Mouse (Mus musculus): Measurements from ENCODE around the gene Upk3bl.
"Not testable (repeated sequence)": the region's sequence is repeated elsewhere in the genome, so short reads cannot be mapped to it uniquely, and the experiment has no call there.

The Upk3bl gene

GRCm38 (mm10) chr5:136045987-136046386 lies 8.3 kb upstream of the Upk3bl start:
- DNase-seq (ENCODE audit: low spot score in 2 of 2) = peak; percentile 71 to 90

DNA sequence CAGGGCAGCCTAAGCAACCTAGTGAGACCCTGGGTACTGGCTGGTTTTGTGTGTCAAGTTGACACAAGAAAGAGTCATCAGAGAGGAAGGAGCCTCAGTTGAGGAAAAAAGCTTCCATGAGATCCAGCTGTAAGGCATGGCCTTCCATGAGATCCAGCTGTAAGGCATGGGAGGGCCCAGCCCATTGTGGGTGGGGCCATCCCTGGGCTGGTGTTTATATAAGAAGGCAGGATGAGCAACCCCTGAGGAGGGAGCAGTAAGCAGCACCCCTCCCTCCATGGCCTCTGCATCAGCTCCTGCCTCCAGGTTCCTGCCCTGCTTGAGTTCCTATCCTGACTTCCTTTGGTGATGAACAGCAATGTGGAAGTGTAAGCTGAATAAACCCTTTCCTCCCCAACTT lies 5.8 kb upstream of the Upk3bl start:
- DNase-seq (ENCODE audit: low spot score in 2 of 2) = not testable (repeated sequence)

- DNase-seq (ENCODE audit: low spot score in 2 of 2) = no peak
Measured at GRCm38 (mm10) chr5:136049926-136050325, 4.4 kb upstream of the Upk3bl start.

DNA sequence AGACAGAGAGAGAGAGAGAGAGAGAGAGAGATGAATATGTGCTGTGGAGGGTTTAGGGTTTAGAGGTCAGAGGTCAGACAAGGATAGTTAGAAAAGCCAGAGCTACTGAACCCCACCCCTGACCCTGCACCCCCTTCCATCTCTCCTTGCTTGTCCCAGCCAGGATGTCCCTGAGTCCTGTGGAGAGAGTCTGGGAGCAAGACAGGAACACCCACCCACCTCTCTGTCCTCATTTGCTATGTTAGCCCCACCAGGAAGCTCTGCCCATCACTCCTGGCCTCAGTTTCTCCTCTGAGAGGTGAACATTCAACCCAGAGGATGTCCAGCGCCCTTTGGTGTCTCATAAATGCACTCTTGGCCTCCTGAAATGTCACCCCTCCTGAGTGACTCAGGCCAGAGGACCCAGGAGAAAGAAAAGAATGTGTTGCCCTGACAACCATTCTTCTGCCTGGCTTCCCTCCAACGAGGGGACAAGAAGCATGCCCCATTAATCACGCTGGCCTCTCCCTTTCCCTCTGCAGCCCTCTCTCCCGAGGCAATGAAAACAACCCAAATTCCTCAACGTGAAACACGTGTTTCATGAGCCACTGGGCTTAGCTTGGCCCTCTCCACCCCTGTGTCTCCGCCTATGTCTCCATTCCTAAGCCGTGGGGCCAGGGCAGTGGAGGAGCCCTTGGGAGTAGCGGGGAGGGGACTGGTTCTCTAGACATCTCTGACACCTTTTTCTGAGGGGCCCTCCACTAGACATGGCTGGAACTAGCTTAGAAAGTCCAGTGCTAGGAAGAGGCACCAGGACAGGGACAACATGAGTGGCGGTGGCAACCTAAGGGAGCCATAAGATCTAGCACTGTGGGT lies 2.8 kb upstream of the Upk3bl start:
- peak; percentile 14 to 59 for DNase-seq (ENCODE audit: low spot score in 2 of 2)

GRCm38 (mm10) chr5:136052861-136053655 lies 1.2 kb upstream of the Upk3bl start:
- no peak for DNase-seq (ENCODE audit: low spot score in 2 of 2)

GRCm38 (mm10) chr5:136056062-136056461 lies 1.8 kb downstream of the Upk3bl start:
- DNase-seq (ENCODE audit: low spot score in 2 of 2) = no peak

DNA sequence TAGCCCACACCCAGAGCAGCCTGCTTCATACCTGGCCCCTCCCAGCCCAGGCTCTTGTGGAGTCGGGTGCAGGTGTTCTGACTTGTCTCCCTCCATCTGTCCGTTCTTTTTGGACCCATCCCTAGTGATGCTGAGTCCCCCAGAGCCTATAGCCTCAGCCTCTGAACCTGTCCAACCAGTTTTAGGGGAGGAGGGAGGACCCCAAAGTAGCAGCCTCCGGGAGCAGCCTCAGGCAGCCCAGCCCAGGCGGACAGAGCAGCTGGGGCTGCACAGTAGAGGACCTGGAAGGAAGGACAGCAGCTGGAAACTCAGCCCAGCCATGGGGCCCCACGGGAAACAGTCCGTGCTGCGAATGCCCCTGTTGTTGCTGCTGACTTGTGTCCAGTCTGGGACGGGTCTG lies 2.8 kb downstream of the Upk3bl start:
- peak in 1 of 2 experiments; percentile 23 for DNase-seq (ENCODE audit: low spot score in 2 of 2)

GRCm38 (mm10) chr5:136061567-136061966 lies 7.3 kb downstream of the Upk3bl start:
- DNase-seq (ENCODE audit: low spot score in 2 of 2) = peak; percentile 66 to 87

DNA sequence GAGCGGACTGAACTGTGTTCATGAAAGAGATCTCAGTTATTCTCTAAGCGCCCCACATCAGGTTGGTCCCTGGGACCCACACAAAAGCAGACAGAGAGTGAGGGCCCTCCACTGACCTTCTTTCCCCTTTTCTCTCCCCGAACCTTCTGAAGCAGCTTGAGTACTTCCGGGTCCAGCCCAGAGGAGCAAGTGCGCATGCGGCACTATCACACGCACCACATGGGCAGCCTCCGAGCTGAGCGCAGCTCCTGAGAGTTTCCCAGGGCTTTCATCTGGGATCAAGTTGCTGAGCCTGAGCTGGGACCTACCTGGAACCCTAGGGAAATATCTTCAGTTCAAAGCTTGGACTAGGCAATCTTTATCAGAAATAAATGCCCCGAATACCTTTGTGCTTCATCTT lies 9.6 kb downstream of the Upk3bl start:
- DNase-seq (ENCODE audit: low spot score in 2 of 2) = no peak

GRCm38 (mm10) chr5:136066404-136067148 lies 12.3 kb downstream of the Upk3bl start:
- not testable (repeated sequence) for DNase-seq (ENCODE audit: low spot score in 2 of 2)

- no peak for DNase-seq (ENCODE audit: low spot score in 2 of 2)
Measured at GRCm38 (mm10) chr5:136069411-136069810, 15.1 kb downstream of the Upk3bl start.

DNA sequence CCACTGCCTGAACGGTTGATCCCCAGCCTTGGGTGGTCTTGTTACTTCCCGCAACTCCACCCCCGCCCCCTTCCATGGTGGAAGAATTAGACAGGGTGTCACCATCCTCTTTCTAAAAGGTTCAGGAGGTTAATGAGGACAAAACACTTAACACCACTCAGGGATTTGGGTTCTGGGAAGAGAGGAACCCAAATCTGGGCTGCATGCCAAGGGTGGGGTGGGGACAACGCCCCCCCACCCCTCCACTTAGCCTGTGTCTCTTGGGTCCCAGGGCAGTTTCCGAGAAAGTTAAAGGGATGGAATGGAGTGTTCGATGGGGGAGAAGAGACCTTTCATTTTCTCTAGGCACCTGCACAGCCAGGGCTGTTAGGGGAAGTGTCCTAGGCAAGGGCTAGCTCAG lies 18.8 kb downstream of the Upk3bl start:
- no peak for DNase-seq (ENCODE audit: low spot score in 2 of 2)

DNA sequence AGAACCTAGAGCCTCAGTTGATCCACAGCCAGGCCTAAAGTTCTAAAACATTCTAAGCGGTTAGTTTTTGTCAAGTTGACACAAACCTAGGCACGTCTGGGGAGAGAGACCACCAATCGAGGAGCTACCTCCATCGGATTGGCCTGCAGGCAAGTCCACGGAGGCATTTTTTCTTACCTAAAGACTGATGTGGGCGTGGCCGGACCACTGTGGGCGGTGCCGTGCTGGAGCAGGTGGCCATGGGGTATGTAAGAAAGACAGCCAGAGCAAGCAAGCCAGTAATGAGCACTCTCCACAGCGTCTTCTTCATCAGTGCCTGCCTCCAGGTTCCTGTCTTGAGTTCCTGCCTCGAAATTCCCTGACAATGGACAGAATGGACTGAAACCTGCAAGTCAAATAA lies 19.2 kb downstream of the Upk3bl start:
- DNase-seq (ENCODE audit: low spot score in 2 of 2) = no peak

DNA sequence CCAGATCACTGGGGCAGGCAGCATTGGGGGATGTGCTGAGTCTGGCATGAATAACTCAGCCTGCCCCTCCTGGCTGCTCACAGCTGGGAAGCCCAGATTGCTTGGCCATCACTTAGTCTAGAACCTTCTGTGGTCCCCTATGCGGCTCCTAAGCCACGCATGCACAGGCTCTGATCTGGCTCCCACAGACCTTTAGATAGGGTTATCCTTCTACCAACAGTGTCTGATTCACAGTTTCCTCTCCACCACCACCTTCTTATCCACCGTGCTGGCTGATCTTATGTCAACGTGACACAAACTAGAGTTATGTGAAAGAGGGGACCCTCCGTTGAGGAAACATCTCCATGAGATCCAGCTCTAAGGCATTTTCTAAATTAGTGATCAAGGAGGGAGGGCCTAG lies 20.8 kb downstream of the Upk3bl start:
- DNase-seq (ENCODE audit: low spot score in 2 of 2) = no peak

- no peak for DNase-seq (ENCODE audit: low spot score in 2 of 2)
Measured at GRCm38 (mm10) chr5:136076284-136076683, 22.0 kb downstream of the Upk3bl start.

DNA sequence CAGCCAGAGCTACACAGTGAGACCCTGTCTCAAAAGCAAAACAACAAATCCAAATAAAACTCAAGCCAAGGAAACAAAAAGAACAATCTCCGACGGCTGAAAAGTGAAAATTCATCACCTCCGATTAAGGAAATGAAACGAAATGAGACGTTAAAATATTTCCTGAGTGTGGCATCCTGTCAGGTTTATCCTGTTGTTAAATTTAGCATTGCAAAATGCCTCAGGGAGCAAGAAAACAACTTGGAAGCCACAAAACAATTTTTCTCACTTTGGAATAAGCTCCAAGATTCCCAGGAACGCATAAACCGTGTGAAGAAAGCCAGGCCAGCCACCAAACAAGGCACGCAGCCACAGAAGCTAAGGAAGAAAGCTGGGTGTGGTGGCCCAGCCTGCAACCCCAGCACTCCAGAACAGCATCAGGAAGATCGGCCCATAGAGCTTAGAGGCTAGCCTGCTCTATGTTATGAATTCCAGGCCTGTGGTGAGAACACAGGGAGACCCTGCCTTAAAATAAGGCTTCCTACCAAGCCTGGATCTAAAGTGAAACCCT lies 22.8 kb downstream of the Upk3bl start:
- no peak for DNase-seq (ENCODE audit: low spot score in 2 of 2)

DNA sequence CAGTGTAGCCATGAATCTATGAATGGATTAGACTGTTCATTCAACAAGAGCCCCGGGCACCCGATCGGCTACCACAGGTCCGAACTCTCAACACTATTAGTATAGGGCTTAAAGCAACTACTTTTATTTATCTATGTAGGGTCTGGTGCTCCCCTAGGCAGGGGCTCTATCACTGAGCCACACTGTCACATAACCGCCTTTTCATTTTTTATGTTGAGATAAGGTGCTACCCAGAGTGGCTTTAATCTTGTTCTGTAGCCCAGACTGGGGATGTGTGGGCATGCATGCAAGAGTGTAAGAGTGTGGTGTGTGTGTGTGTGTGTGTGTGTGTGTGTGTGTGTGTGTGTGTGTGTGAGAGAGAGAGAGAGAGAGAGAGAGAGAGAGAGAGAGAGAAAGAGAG lies 23.8 kb downstream of the Upk3bl start:
- DNase-seq (ENCODE audit: low spot score in 2 of 2) = no peak

DNA sequence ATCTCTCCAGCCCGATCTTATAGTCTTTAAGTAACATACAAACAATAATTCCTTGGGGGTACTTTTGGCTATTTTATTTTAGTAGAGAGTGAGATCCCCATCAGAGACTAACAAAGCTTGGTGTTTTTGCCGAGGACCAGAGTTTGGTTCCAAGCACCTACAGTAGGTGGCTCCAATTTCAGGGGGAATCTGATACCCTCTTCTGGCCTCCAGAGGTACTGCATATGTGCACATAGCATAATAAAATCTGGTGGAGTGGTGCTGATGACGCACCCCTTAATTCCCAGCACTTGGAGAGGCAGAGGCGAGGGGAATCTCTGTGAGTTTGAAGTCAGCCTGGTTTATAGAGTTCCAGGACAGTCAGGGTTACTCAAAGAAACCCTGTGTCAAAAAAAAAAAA lies 28.1 kb downstream of the Upk3bl start:
- DNase-seq (ENCODE audit: low spot score in 2 of 2) = no peak

- peak; percentile 77 to 91 for DNase-seq (ENCODE audit: low spot score in 2 of 2)
Measured at GRCm38 (mm10) chr5:136083669-136084107, 29.4 kb downstream of the Upk3bl start, which contains the start of gene Rasa4. Gene Rasa4 (plus strand): TSS chr5:136083916.

DNA sequence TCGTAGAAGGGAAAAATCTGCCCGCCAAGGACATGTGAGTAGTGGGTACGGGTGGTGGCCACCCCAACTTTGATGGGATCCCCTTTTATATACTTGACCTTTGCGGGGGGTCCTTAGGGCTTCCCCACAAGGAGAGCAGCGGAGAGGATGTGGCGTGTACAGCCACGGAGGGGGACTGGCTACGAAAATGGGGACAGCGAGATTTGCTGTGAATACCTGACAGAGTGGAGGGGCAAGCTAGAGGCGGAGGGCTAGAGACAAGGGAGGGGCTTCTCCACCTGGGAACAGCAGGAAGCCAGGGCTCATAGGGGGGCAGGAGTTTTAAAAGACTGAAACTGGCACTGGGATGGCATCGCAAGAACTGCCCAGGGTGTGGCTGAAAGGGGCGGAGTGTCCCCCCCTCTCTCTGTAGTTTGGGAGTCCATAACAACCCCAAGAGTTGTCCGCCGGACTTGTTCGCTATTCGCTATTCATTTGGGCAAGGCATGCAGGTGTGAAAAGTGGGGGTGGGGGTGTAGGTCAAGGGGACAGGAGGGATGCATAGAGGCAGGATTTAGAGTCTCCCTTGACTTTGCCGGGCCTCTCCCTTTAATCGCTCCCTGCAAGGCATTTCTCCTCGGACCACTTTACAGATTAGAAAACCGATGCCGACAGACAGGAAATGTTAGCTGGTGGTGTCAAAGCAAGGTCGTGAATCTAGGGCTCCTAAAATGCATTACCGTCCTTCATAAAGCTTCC lies 30.0 kb downstream of the Upk3bl start:
- DNase-seq (ENCODE audit: low spot score in 2 of 2) = no peak

Measured in urinary bladder, adult 18-20 months (tissue).